Mouse (Mus musculus) retina, postnatal 1 day (tissue): ENCODE results near the gene Foxd1.

Experiments
- DNase-seq: peaks from one replicate; pipeline ENCODE4 v3.0.0-alpha.2; 2012

Gene Foxd1

DNA sequence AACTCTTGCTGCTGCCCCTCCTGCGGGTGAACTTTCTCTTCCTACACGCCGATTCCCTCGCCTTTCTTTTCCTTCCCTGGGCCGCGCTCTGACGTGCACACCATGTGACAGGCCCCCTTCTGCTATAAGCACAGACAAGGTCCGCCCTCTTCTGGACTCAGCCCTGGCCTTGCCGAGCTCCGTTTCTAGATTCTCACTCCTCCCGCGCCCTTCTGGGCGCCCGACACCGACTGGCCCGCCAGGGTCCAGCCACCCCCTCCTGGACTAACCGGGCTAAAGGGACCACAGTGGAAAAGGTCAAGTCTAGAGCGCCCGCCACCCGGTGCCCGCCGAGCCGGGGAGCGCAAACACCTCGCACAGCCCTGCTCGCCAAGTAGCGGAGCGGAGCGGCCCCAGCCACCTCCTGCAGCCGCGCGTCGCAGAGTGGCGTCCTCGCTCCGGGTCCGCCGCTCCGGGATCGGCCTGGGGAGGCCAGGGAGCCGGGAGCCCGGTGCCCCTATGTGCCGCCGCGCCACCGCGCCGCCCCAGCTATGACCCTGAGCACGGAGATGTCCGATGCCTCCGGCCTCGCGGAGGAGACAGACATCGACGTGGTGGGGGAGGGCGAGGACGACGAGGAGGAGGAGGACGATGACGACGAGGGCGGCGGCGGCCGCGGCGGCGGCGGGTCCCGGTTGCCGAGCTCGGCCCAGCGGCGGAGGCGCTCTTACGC, at the start of gene Foxd1:
Gene Foxd1 (plus strand): TSS at position 153 of the 712 bp plus-strand sequence.
- peak; percentile 91 for DNase-seq

GRCm38 (mm10) chr13:98305257-98305656, 48.8 kb upstream of the Foxd1 start:
- DNase-seq, result peak; percentile 11

DNA sequence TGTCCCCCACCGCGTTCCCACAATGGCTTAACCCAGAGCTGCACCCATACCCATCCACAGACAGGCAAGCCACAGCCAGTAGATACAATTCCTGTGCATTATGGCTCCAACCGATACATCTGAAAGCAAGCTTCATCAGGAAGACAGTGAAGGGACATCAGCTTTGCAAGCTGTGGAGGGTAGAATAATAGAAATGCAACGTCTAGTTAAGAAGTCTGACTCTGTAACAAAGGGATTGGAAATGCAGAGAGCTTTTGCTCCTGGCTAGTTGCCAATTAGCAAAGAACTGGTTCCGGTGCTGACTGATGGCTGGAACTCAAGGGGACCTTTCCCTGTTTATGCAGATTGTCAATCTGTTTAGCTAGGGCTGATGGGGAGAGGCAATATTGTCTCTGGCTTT, 47.6 kb upstream of the Foxd1 start:
- peak; percentile 9 for DNase-seq

- no peak for DNase-seq
Measured at GRCm38 (mm10) chr13:98306852-98307475, 47.1 kb upstream of the Foxd1 start.

GRCm38 (mm10) chr13:98308004-98308403, 46.0 kb upstream of the Foxd1 start:
- no peak for DNase-seq

GRCm38 (mm10) chr13:98308724-98309123, 45.3 kb upstream of the Foxd1 start:
- DNase-seq, result no peak

DNA sequence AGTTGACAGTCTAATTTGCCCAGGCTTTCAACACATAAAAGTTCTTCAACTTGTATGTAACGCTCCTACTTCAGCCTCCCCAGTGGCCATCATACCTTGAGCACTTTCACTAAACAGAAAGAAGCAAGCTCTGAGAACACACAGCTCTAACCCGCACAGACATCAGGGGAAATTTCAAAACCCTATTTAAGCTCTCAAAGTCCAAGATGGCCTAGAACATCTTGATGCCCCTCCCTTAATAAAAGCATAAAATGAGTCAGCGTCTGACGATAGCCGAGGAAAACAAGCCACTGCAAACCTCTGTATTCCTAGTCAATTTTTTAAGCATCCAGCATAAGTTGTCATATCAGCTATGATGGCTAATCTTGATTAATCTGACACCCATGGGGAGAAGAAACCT, 42.4 kb upstream of the Foxd1 start:
- no peak for DNase-seq

DNA sequence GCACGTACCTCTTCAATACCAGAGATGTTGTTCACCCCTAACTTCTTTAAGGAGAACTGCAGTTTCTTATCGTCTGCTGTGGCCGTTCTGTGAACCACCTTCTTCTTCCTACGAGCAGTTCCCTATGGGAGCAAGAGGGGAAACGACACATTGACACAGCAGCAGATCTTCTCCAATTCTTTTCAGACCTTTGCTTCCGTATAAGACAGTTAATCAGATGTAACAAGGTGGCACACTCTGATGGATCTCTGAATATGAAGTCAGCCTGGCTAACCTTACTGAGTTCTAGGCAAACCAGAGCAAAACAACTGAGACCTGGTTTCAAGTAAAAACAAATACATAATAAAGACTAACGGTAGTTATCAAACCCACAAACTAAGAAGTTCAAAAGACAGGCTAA, 40.4 kb upstream of the Foxd1 start:
- no peak for DNase-seq

DNA sequence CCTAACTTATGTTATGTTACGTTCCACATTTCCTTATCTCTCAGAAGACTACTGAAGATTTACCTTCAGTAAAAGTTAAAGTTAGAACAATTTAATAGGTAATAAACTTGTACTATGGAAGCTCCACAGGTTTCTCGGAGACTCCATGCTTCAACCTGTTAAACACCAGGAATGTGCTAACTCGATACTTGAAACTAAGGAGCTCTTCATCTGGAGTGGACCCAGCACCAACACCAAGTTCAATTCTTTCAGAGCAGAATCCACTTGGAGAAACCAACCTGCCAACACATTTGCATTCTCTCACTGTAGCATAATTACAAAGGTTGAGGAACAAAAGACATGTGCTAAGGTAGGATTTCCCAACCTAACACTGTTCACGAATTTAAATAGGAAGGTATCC, 38.9 kb upstream of the Foxd1 start:
- no peak for DNase-seq

DNA sequence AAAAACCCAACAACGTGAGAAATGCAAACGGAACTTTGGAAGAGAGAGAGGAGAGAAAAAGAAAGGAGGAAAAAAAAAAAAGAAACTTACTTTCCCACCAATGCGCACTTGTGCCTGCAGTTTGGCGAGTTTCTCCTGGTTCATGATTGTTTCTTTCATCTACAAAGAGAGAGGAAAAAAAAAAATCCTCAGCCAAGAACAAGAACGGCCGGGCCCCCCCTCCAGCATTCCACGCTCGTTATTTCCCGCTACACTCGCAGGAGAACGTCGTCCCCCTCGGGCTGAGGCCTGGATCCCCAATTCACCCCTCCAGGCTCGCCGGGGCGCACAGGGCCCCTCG, 37.9 kb upstream of the Foxd1 start:
- DNase-seq, result no peak

- peak; percentile 98 for DNase-seq
Measured at GRCm38 (mm10) chr13:98316480-98317245, 37.4 kb upstream of the Foxd1 start, which contains the start of gene Btf3. Gene Btf3 (minus strand): TSS chr13:98317006.

DNA sequence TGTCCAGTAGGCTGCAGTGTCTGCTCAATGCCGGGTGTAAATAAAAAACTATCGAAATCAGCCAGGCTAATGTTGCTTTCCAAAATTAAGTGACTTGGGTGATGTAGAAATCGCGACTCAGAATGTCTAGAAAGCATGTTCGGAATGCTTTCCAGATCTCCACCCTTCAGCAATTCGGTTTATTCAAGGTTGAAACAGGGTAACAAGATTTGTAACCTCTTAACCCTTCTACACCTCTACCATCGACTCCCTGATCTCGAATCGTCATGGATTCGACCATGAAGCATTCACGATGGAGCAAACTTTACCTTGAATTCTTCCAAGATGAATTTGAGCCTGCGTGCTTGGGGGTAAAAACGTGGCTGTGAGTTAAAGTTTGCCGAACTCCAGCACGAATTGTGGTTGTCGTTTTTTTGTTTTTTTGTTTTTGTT, 36.8 kb upstream of the Foxd1 start:
- no peak for DNase-seq

DNA sequence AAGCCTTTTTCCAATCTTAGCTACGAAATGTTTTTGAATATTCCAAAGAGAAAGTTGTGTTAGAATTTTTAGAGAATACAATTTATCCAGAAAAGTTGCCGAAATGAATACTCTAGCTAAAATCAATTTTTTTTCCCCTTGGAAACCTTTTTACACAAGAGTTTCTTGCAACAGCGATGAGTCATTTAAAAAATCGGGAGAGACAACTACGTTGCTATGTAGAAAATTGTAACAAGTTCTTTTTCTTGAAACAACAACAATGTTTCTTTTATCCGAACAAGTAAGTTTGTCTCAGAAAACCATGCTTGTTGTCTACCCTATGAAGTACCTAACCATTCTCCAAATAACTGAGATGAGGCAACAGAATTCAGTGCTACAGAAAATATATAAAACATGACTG, 36.1 kb upstream of the Foxd1 start:
- no peak for DNase-seq

GRCm38 (mm10) chr13:98325034-98325433, 29.0 kb upstream of the Foxd1 start:
- no peak for DNase-seq

GRCm38 (mm10) chr13:98332106-98332505, 21.9 kb upstream of the Foxd1 start:
- DNase-seq, result peak; percentile 31

- DNase-seq, result no peak
Measured at GRCm38 (mm10) chr13:98336205-98336604, 17.8 kb upstream of the Foxd1 start.

DNA sequence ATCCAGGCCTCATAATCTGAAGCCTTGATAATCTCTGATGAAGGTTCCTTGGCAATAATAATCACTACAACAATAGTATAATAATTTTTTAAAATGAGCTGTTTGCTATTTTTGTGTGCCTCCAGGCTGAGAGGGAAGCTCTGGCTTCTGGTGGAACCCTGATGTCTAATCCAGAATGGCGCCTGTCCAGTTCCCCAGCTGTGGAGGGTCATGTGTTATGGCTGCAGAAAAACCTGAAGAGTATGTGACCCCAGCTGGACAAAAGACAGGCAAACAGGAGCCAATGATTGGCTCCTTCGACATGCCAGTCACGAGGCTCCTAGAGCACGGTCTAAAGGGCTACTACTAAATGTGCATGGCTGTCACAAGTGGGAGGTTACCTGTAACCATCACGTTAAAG, 13.5 kb upstream of the Foxd1 start:
- DNase-seq, result no peak

GRCm38 (mm10) chr13:98349491-98349890, 4.6 kb upstream of the Foxd1 start:
- DNase-seq, result no peak

DNA sequence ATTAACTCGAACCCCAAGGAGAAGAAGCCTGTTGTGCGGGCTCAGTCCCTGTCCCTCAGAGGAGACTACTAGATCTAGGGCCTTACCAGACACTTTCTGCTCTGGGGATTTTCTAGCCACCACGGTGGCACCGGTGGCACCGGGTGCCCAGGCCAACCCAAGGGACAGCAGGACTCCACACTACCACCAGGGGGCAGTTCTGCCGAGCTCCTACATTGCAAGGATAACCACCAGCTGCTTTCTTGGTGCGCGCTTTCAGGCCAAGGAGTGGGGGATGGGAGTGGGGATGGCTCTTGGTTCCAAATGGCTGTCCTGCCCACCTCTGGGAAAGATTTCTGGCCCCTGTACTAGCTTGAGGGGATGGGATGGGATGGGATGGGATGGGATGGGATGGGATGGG, 2.5 kb upstream of the Foxd1 start:
- DNase-seq, result peak; percentile 83

DNA sequence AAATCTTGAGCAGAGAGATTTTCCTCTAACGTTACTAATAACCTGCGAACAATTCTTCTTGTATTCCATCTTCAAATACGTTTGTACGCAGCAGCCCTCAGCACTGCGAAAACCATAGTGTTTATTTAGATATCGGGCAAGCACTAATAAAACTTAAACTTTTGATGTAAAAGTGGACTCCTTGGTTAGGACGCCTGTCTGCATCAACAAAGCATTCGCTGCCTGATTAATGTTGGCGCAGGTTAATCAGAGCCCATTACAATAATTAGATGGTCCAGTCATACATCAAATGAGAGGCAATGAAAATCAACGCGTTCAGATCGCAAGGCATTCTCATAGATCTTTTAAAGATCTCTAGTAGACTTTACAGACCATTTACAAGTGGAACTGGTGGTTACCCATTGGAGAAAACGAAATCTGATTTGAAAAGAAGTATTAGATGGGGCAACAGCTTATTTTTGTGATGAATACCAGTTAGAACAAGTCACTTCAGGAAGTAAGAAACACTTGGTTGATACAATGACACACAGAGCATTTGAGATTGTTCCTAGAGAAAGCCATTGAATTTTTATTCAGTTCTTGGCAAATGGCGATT, 1.6 kb upstream of the Foxd1 start:
- DNase-seq, result no peak

GRCm38 (mm10) chr13:98353709-98354089, 343 bp upstream of the Foxd1 start:
- no peak for DNase-seq

DNA sequence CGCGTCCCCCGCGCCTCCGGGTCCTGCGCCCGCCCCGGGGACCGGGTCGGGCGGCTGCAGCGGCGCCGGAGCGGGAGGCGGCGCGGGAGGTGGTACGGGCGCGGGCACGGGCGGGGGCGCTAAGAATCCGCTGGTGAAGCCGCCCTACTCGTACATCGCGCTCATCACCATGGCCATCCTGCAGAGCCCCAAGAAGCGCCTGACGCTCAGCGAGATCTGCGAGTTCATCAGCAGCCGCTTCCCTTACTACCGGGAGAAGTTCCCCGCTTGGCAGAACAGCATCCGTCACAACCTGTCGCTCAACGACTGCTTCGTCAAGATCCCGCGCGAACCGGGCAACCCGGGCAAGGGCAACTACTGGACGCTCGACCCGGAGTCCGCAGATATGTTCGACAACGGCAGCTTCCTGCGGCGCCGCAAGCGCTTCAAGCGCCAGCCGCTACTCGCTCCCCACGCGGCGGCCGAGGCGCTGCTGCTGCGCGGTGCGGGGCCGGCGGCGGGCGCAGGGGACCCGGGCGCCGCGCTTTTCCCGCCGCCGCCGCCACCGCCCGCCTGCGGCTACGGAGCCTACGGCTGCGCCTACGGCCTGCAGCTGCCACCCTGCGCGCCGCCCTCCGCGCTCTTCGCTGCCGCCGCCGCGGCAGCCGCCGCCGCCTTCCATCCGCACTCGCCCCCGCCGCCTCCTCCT, 973 bp downstream of the Foxd1 start:
- peak; percentile 70 for DNase-seq

DNA sequence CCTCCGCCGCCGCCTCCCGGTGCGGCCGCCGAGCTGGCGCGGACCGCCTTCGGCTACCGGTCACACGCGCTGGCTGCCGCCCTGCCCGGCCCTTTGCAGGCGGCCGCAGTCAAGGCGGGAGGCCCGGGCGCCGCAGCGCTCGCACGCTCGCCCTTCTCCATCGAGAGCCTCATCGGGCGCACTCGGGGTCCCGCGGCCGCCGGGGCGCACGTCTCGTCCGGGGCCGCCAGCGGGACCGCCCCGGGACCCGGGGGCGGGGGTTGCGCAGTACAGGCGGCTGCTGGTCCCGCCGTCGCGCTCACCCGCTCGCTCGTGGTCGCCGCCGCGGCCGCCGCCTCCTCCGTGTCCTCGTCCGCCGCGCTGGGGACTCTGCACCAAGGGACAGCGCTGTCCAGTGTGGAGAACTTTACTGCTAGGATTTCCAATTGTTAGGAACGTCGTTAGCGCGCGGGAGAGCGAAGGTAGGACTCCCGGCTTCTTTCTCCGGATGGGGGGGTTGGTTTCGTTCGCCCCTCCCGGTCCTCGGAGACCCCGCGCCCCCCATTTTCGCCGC, 1.6 kb downstream of the Foxd1 start:
- DNase-seq, result peak; percentile 56
